Mouse (Mus musculus) neural tube, embryonic 14.5 days (tissue): ENCODE measurements around the gene Skap1. TPM values are rescaled to one million over a fixed set of nuclear protein-coding genes. Genes with fewer than 3 reads are reported as not detected.

ENCODE experiments used
- ATAC-seq: fragments of 200-750 bp; cut with Nextera tagmentation; 2 replicates; pipeline ENCODE4 v1.8.0; 2017; ENCODE audit warnings: low read depth, mild to moderate bottlenecking, moderate TSS enrichment, moderate library complexity
- H3K27ac ChIP-seq: fragments of 300-500 bp; sonication (generic); 2 replicates; pipeline ENCODE4 v1.5.1; 2014; ENCODE audit warnings: low read depth, mild to moderate bottlenecking, control low read depth, low read length, moderate library complexity, mixed read lengths
- H3K27me3 ChIP-seq: fragments of 300-500 bp; sonication (generic); 2 replicates; pipeline ENCODE4 v1.6.1; 2014; ENCODE audit warnings: low read length; ENCODE audit not compliant: control insufficient read depth, insufficient read depth
- H3K36me3 ChIP-seq: fragments of 300-500 bp; sonication (generic); 2 replicates; pipeline ENCODE4 v1.6.1; 2014; ENCODE audit warnings: low read length, mixed read lengths; ENCODE audit not compliant: control insufficient read depth, insufficient read depth
- H3K4me1 ChIP-seq: fragments of 300-500 bp; sonication (generic); 2 replicates; pipeline ENCODE4 v1.6.1; 2014; ENCODE audit warnings: low read length; ENCODE audit not compliant: control insufficient read depth, insufficient read depth
- H3K4me2 ChIP-seq: fragments of 300-500 bp; sonication (generic); 2 replicates; pipeline ENCODE4 v1.6.1; 2014; ENCODE audit warnings: mild to moderate bottlenecking, low read depth, low read length, control low read depth
- H3K4me3 ChIP-seq: fragments of 300-500 bp; sonication (generic); 2 replicates; pipeline ENCODE4 v1.5.1; 2014; ENCODE audit warnings: low read depth, low read length, control low read depth, mixed read lengths
- H3K9ac ChIP-seq: fragments of 300-500 bp; sonication (generic); replicated peaks from 2 replicates; pipeline ENCODE4 v1.6.1; 2014; ENCODE audit warnings: low read depth, mild to moderate bottlenecking, control low read depth, low read length, mixed read lengths
- H3K9me3 ChIP-seq: fragments of 300-500 bp; sonication (generic); 2 replicates; pipeline ENCODE4 v1.6.1; 2016; ENCODE audit warnings: low read length; ENCODE audit not compliant: control insufficient read depth
- WGBS: fragments of 180-500 bp; shearing (Covaris S2); extraction: QIAGEN DNeasy Blood & Tissue Kit; methylation state at CpG from one replicate; pipeline ENCODE4 v1.1.7; 2014; 5-methylcytosine and 5-hydroxymethylcytosine counted together
- polyA plus RNA-seq: library from polyadenylated mRNA; unstranded; fragments of >200 nt; fragmentation: Nextera tagmentation; extraction: Ambion mirVana; gene quantifications from 2 replicates; pipeline ENCODE4 v1.2.1, GENCODE M21; 2014

Gene Skap1
- polyA plus RNA-seq, 1 experiment from 2014 or later, result 10.8 TPM

- Histone ChIP-seq H3K36me3 (no peaks in the 10 kb centered on the region), H3K4me1 (peaks cover 15% of the 10 kb centered on the region), H3K9me3 (no peaks in the 10 kb centered on the region), H3K9ac (no peak overlapping the region), H3K4me3 (no peak overlapping the region), H3K27me3 (no peaks in the 10 kb centered on the region), H3K4me2 (no peak overlapping the region), H3K27ac (peak overlapping the region; percentile 39; the same call in 1 of the 2 replicates)
- ATAC-seq, result no peak
- 54% methylated on average over 2 of the region's 2 CpGs for WGBS
Measured at GRCm38 (mm10) chr11:96728577-96728976, 264.2 kb downstream of the Skap1 start.

GRCm38 (mm10) chr11:96729462-96729861, 265.1 kb downstream of the Skap1 start:
- peak overlapping the region; percentile 55 for H3K27ac ChIP-seq
- 12% methylated on average over 9 of the region's 9 CpGs for WGBS
- peak overlapping the region; percentile 6; the same call in 1 of the 2 replicates for H3K4me2 ChIP-seq
- no peaks in the 10 kb centered on the region for H3K36me3 ChIP-seq
- ATAC-seq, result no peak
- H3K27me3 ChIP-seq, result no peaks in the 10 kb centered on the region
- no peak overlapping the region for H3K9ac ChIP-seq
- peaks cover 19% of the 10 kb centered on the region for H3K4me1 ChIP-seq
- no peaks in the 10 kb centered on the region for H3K9me3 ChIP-seq
- H3K4me3 ChIP-seq, result no peak overlapping the region

GRCm38 (mm10) chr11:96730327-96730726, 265.9 kb downstream of the Skap1 start:
- Histone ChIP-seq H3K4me1 (peaks cover 22% of the 10 kb centered on the region), H3K27me3 (no peaks in the 10 kb centered on the region), H3K9ac (no peak overlapping the region), H3K36me3 (no peaks in the 10 kb centered on the region), H3K9me3 (no peaks in the 10 kb centered on the region), H3K4me3 (no peak overlapping the region), H3K4me2 (peak overlapping the region; percentile 9; the same call in 1 of the 2 replicates), H3K27ac (peak overlapping the region; percentile 55)
- 15% methylated on average over 5 of the region's 5 CpGs for WGBS
- ATAC-seq, result 0 out of 2 replicates have a peak, but pooled peaks have one; percentile 9

- no peak overlapping the region for H3K9ac ChIP-seq
- H3K4me1 ChIP-seq, result peaks cover 36% of the 10 kb centered on the region
- no peak overlapping the region for H3K4me2 ChIP-seq
- no peaks in the 10 kb centered on the region for H3K36me3 ChIP-seq
- no peaks in the 10 kb centered on the region for H3K27me3 ChIP-seq
- H3K4me3 ChIP-seq, result no peak overlapping the region
- 39% methylated on average over 4 of the region's 4 CpGs for WGBS
- ATAC-seq, result no peak
- H3K27ac ChIP-seq, result peak overlapping the region; percentile 62
- no peaks in the 10 kb centered on the region for H3K9me3 ChIP-seq
Measured at GRCm38 (mm10) chr11:96732657-96733056, 268.3 kb downstream of the Skap1 start.

- Histone ChIP-seq H3K4me3 (peak overlapping the region; percentile 2; the same call in 1 of the 2 replicates), H3K9me3 (no peaks in the 10 kb centered on the region), H3K27me3 (no peaks in the 10 kb centered on the region), H3K9ac (0 out of 2 replicates have a peak overlapping the region, but pooled peaks have one; percentile 21), H3K4me1 (peaks cover 45% of the 10 kb centered on the region), H3K4me2 (peak overlapping the region; percentile 34), H3K36me3 (no peaks in the 10 kb centered on the region), H3K27ac (peak overlapping the region; percentile 83)
- peak; percentile 81; the same call in 1 of the 2 replicates for ATAC-seq
- 2% methylated on average over 19 of the region's 19 CpGs for WGBS
Measured at GRCm38 (mm10) chr11:96735908-96736307, 271.5 kb downstream of the Skap1 start.

GRCm38 (mm10) chr11:96736361-96736760, 272.0 kb downstream of the Skap1 start:
- ATAC-seq, result 0 out of 2 replicates have a peak, but pooled peaks have one; percentile 22
- no peaks in the 10 kb centered on the region for H3K9me3 ChIP-seq
- no peaks in the 10 kb centered on the region for H3K27me3 ChIP-seq
- WGBS, result 9% methylated on average over 11 of the region's 11 CpGs
- H3K36me3 ChIP-seq, result no peaks in the 10 kb centered on the region
- H3K4me2 ChIP-seq, result peak overlapping the region; percentile 34
- peak overlapping the region; percentile 83 for H3K27ac ChIP-seq
- peaks cover 50% of the 10 kb centered on the region for H3K4me1 ChIP-seq
- no peak overlapping the region for H3K4me3 ChIP-seq
- peak overlapping the region; percentile 21; the same call in 1 of the 2 replicates for H3K9ac ChIP-seq

- no peak for ATAC-seq
- H3K4me1 ChIP-seq, result peaks cover 50% of the 10 kb centered on the region
- no peak overlapping the region for H3K4me3 ChIP-seq
- 28% methylated on average over 14 of the region's 14 CpGs for whole genome bisulfite sequencing
- no peaks in the 10 kb centered on the region for H3K27me3 ChIP-seq
- no peaks in the 10 kb centered on the region for H3K36me3 ChIP-seq
- H3K9ac ChIP-seq, result peak overlapping the region; percentile 44
- peak overlapping the region; percentile 26 for H3K4me2 ChIP-seq
- H3K9me3 ChIP-seq, result no peaks in the 10 kb centered on the region
- peak overlapping the region; percentile 68 for H3K27ac ChIP-seq
Measured at GRCm38 (mm10) chr11:96737673-96738471, 273.5 kb downstream of the Skap1 start.

- Histone ChIP-seq H3K9ac (peak overlapping the region; percentile 53), H3K9me3 (no peaks in the 10 kb centered on the region), H3K4me1 (peaks cover 53% of the 10 kb centered on the region), H3K27ac (peak overlapping the region; percentile 95), H3K36me3 (no peaks in the 10 kb centered on the region), H3K27me3 (no peaks in the 10 kb centered on the region), H3K4me2 (peak overlapping the region; percentile 54), H3K4me3 (peak overlapping the region; percentile 21; the same call in 1 of the 2 replicates)
- ATAC-seq, result no peak
- WGBS, result 22% methylated on average over 12 of the region's 12 CpGs
Measured at GRCm38 (mm10) chr11:96740796-96741195, 276.4 kb downstream of the Skap1 start.

- Histone ChIP-seq H3K9me3 (no peaks in the 10 kb centered on the region), H3K36me3 (no peaks in the 10 kb centered on the region), H3K27me3 (no peaks in the 10 kb centered on the region), H3K27ac (peak overlapping the region; percentile 95), H3K4me3 (0 out of 2 replicates have a peak overlapping the region, but pooled peaks have one; percentile 1), H3K4me1 (peaks cover 46% of the 10 kb centered on the region), H3K4me2 (peak overlapping the region; percentile 54), H3K9ac (peak overlapping the region; percentile 53; the same call in 1 of the 2 replicates)
- WGBS, result 6% methylated on average over 12 of the region's 12 CpGs
- ATAC-seq, result peak; percentile 64
Measured at GRCm38 (mm10) chr11:96741995-96742394, 277.6 kb downstream of the Skap1 start.
